Mouse (Mus musculus) neural tube, embryonic 13.5 days (tissue): ENCODE data around the gene Upp2. TPM values are rescaled to one million over a fixed set of nuclear protein-coding genes. Genes with fewer than 3 reads are reported as not detected.
A peak's percentile ranks its signal among the peaks of the same experiment; 100 is the strongest.

ENCODE experiments used
- ATAC-seq: fragments of 200-750 bp; cut with Nextera tagmentation; 2 replicates; pipeline ENCODE4 v1.8.0; 2017; ENCODE audit warnings: low read depth, mild to moderate bottlenecking, moderate TSS enrichment, moderate library complexity
- H3K27ac ChIP-seq: fragments of 300-500 bp; sonication (generic); replicated peaks from 2 replicates; pipeline ENCODE4 v1.5.1; 2015; ENCODE audit warnings: moderate library complexity, mild to moderate bottlenecking, inconsistent platforms
- H3K27me3 ChIP-seq: fragments of 300-500 bp; sonication (generic); 2 replicates; pipeline ENCODE4 v1.6.1; 2015; ENCODE audit warnings: mild to moderate bottlenecking, inconsistent platforms
- H3K36me3 ChIP-seq: fragments of 300-500 bp; sonication (generic); 2 replicates; pipeline ENCODE4 v1.6.1; 2015; ENCODE audit warnings: mild to moderate bottlenecking, inconsistent platforms
- H3K4me1 ChIP-seq: fragments of 300-500 bp; sonication (generic); replicated peaks from 2 replicates; pipeline ENCODE4 v1.6.1; 2015; ENCODE audit warnings: inconsistent platforms
- H3K4me2 ChIP-seq: fragments of 300-500 bp; sonication (generic); 2 replicates; pipeline ENCODE4 v1.6.1; 2015; ENCODE audit warnings: inconsistent platforms, mild to moderate bottlenecking, moderate library complexity
- H3K4me3 ChIP-seq: fragments of 300-500 bp; sonication (generic); 2 replicates; pipeline ENCODE4 v1.5.1; 2015; ENCODE audit warnings: mild to moderate bottlenecking, inconsistent platforms
- H3K9ac ChIP-seq: fragments of 300-500 bp; sonication (generic); 2 replicates; pipeline ENCODE4 v1.6.1; 2015; ENCODE audit warnings: moderate library complexity, mild to moderate bottlenecking, inconsistent platforms
- H3K9me3 ChIP-seq: fragments of 300-500 bp; sonication (generic); 2 replicates; pipeline ENCODE4 v1.6.1; 2016; ENCODE audit warnings: inconsistent platforms
- WGBS: fragments of 180-500 bp; shearing (Covaris S2); methylation state at CpG from one replicate; pipeline ENCODE4 v1.1.7; 2015; 5-methylcytosine and 5-hydroxymethylcytosine counted together
- polyA plus RNA-seq: library from polyadenylated mRNA; unstranded; fragments of >200 nt; fragmentation: Nextera tagmentation; extraction: Ambion mirVana; gene quantifications from 2 replicates; pipeline ENCODE4 v1.2.1, GENCODE M21; 2015

Upp2 gene
- polyA plus RNA-seq, 1 experiment from 2014 or later, result 10.5 TPM

DNA sequence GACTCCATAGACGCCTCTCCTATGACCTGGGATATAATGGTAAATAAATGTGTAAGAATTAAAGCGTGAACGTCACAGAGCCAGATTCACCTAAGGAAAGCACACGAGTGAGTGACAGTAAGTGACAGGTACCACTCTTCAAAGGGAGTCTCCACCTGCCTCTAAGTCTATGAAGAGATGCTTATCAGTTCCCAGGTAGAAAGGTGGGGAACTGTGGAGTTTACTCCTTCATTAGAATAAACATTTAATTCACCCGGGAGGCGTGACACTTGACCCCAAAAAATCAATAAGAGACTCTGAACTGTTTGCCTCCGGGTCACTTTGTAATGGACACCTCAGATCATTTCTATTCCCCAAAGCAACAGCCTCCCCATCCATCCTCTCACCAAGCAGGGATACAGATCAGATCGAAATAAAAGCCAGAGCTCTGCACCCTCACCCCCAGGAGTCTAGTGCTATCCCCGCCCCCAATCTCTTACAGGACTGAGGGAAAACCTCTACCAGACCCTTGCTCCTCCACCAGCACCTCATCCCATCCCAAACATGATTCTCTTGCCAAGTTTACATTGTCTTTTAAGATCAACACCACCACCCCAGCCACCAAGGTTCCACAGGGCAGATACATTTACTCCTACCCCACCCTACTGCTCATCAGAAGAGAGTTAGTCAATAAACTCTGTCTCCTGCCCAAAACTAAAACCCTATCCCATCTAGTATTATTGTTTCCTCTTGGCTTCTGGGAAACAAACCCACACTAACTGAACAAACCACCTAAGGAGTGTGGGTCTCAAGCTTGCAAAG lies 9.9 kb upstream of the Upp2 start:
- no peak overlapping the region for H3K27ac ChIP-seq
- no peaks in the 10 kb centered on the region for H3K36me3 ChIP-seq
- no peak overlapping the region for H3K4me3 ChIP-seq
- no peak overlapping the region for H3K4me2 ChIP-seq
- no peaks in the 10 kb centered on the region for H3K27me3 ChIP-seq
- H3K9me3 ChIP-seq, result no peaks in the 10 kb centered on the region
- peaks cover 36% of the 10 kb centered on the region for H3K4me1 ChIP-seq
- H3K9ac ChIP-seq, result no peak overlapping the region
- no peak for ATAC-seq
- 83% methylated on average over 9 of the region's 9 CpGs for WGBS

DNA sequence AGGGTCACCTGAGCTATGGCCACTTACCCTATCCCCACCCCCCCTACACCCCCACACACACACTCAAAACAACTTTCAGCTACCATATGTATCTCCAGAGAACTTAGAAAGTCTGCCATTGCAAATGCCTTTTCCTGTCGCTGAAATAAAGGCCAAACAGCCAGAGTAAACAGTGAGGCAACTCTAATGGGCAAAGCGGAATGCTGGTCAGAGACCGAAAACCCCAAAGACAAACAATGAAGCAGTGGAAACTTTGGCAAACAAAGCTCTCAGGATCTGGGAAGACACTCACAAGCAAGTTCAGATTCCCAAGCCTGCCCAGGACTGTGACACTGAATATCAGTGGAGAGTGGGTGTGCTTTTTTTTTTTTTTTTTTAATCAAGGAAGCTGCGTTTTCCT lies 5.0 kb upstream of the Upp2 start:
- ATAC-seq, result no peak
- 67% methylated on average over 4 of the region's 4 CpGs for WGBS
- H3K36me3 ChIP-seq, result no peaks in the 10 kb centered on the region
- no peaks in the 10 kb centered on the region for H3K9me3 ChIP-seq
- H3K9ac ChIP-seq, result no peak overlapping the region
- H3K27ac ChIP-seq, result no peak overlapping the region
- H3K4me2 ChIP-seq, result no peak overlapping the region
- H3K4me3 ChIP-seq, result no peak overlapping the region
- H3K4me1 ChIP-seq, result peaks cover 45% of the 10 kb centered on the region
- H3K27me3 ChIP-seq, result no peaks in the 10 kb centered on the region

DNA sequence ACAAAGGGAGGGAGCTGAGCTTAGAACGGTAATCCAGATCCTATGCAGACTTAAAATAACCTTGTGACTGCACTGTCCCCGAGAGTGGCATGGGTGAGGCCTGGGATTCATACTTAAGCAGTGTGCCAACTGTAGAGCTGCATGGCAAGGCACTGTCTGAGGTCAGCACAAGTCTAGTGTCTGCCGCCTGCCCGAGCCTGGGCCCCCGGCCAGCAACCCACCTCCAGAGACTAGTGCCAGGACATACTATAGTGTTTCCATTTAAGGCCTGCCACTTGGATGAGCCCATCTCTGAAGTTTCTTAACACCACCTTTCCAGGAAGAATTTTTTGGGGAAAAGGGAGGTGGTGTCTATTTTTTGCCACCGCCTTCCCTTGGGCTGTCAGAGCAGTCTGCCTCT lies 1.8 kb upstream of the Upp2 start:
- H3K36me3 ChIP-seq, result no peaks in the 10 kb centered on the region
- peak overlapping the region; percentile 97 for H3K9ac ChIP-seq
- ATAC-seq, result no peak
- peak overlapping the region; percentile 90 for H3K4me3 ChIP-seq
- H3K27me3 ChIP-seq, result no peaks in the 10 kb centered on the region
- H3K4me1 ChIP-seq, result peaks cover 62% of the 10 kb centered on the region
- H3K9me3 ChIP-seq, result no peaks in the 10 kb centered on the region
- H3K27ac ChIP-seq, result no peak overlapping the region
- H3K4me2 ChIP-seq, result peak overlapping the region; percentile 77
- 50% methylated on average over 6 of the region's 6 CpGs for WGBS

DNA sequence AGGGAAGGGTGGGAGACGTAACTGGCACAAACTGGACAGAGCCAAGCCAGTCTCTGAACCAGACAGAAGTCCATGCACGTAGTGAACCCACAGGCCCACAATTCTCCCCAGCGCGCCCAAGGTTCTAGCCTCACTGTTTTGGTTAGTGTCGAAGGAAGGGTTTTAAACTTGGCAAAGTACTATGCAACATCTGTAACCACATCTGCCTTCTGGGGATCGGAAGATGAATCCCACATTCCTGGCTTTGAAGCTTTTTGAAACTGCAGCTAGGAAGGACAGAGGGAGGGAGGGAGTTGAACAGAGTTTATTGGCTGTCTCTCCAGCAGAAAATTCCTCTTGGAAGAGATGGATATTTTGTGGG lies 1.1 kb upstream of the Upp2 start:
- ATAC-seq, result no peak
- 0% methylated on average over 6 of the region's 6 CpGs for WGBS

DNA sequence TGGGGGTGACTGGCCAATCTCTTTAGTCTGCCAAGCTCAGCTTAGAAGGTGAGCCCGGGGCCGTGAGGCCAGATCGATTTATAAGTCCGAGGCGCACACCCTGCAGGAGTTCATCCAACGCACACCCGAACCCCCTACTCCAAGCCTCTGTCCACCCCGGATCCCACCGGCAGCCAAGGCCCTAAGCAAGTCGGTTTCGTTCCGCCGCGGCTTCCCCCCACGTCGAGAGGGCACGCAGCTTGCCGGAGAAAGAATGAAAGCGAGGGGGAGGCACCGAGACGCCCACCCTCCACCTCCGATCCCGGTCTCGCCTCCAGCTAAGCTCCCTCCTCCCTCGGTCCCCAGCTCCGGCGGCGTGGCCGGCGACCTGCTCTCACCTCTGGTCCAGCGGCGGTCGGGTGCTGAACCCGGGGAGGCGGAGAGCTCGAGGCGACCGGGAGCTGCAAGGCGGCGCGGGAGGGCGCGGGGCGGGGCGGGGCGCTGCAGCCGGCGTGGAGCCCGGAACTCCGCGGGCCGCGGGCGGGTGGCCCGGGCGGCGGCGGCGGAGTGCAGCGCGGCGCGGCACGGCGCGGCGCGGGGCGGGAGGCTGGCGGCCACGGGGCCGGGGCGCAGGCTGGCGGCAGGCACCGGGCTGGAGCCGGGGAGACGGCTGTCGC lies 560 bp upstream of the Upp2 start:
- peak; percentile 68 for ATAC-seq
- under 1% methylated on average over 70 of the region's 78 CpGs for WGBS

More for the DNA sequence above, 1.1 kb upstream of the Upp2 start:
- H3K9ac ChIP-seq, result peak overlapping the region; percentile 97
- peaks cover 62% of the 10 kb centered on the region for H3K4me1 ChIP-seq
- H3K27me3 ChIP-seq, result no peaks in the 10 kb centered on the region
- H3K36me3 ChIP-seq, result no peaks in the 10 kb centered on the region
- peak overlapping the region; percentile 90 for H3K4me3 ChIP-seq
- no peaks in the 10 kb centered on the region for H3K9me3 ChIP-seq
- H3K27ac ChIP-seq, result peak overlapping the region; percentile 99
- H3K4me2 ChIP-seq, result peak overlapping the region; percentile 77

DNA sequence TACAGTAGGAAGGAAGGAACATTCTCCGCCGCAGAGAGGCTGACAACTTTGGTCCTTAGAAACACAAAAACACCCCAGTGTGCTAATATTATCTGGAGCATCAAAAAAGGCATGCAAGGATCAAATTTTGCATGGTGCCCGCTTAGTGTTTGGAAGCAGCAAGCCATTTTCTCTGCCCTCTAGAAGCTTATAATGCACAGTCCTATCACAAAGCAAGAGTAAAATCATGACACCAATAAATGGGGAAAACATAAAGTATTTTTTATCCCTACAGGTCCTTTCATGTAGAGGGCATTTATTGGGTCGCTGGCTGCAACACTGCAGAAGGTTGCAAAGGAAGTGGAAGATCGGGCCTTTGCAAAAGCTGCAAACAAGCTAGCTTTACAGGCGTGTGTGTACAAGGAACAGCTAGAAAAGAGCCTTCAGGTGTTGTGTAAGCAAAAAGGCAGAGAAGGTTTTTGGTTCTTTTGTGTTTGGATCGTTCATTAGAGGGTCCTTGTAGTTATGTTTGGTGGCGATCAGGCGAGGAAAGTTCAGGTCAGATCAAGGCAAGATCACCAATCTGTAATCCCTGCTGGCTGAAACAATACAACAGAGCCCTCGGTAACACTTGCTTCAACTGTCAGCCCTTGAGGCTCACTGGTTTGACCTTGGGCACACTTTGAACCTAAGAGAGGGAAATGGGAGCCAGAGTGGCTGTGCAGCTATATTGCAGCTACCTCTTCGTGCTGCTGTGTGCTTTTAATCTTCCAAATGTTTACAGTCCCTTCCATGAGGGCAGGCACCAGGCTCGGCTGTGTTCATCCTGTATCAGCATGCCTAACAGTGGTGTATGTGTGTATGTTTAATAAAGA lies 995 bp downstream of the Upp2 start:
- no peaks in the 10 kb centered on the region for H3K9me3 ChIP-seq
- H3K4me2 ChIP-seq, result peak overlapping the region; percentile 77
- peak overlapping the region; percentile 97 for H3K9ac ChIP-seq
- 8% methylated on average over 12 of the region's 12 CpGs for WGBS
- peak overlapping the region; percentile 90 for H3K4me3 ChIP-seq
- no peaks in the 10 kb centered on the region for H3K36me3 ChIP-seq
- peaks cover 47% of the 10 kb centered on the region for H3K4me1 ChIP-seq
- H3K27ac ChIP-seq, result peak overlapping the region; percentile 99
- no peak for ATAC-seq
- no peaks in the 10 kb centered on the region for H3K27me3 ChIP-seq

More for the DNA sequence above, 560 bp upstream of the Upp2 start:
- Histone ChIP-seq H3K4me1 (peaks cover 62% of the 10 kb centered on the region), H3K4me3 (peak overlapping the region; percentile 90), H3K4me2 (peak overlapping the region; percentile 77), H3K9ac (peak overlapping the region; percentile 97), H3K9me3 (no peaks in the 10 kb centered on the region), H3K36me3 (no peaks in the 10 kb centered on the region), H3K27ac (peak overlapping the region; percentile 99), H3K27me3 (no peaks in the 10 kb centered on the region)

DNA sequence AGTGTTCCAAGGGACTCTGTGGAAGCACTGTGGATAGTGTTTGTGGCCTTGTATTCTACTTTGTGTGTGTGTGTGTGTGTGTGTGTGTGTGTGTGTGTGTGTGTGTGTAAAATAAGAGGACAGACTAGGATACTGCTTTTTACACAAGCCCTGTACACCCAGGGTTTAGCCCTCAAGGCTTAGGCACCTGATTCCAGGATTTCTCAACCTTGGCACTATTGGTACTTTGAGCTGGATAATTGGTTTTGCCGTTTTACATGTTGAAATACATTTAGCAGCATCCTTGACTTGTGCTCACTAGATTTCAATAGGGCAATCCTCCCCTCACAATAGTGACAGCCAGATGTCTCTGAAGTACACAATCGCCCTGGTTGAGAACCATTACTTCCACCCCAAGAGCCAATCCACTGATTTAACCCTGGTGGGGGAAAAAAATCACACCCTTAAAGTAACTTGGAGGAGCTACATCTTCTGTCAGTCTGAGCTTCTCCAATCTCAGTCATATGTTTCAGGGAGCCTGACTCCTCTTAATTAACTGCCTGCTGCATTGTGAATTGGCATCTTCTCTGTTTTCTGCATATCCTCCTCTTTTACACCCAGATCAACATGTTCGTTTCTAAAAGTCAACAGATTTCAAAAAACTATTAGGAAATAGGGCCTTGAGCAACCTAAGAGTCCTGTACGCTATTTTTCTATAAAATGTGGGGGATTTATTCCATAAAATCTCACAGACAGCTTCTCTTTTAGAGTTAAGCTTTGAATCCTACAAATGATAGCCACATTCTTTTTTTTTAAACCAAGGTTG lies 1.9 kb downstream of the Upp2 start:
- Histone ChIP-seq H3K4me1 (peaks cover 39% of the 10 kb centered on the region), H3K27me3 (no peaks in the 10 kb centered on the region), H3K36me3 (no peaks in the 10 kb centered on the region), H3K4me3 (peak overlapping the region; percentile 90), H3K9ac (peak overlapping the region; percentile 97), H3K4me2 (peak overlapping the region; percentile 77), H3K9me3 (no peaks in the 10 kb centered on the region), H3K27ac (peak overlapping the region; percentile 99)
- WGBS, result 62% methylated on average over 4 of the region's 4 CpGs
- no peak for ATAC-seq

DNA sequence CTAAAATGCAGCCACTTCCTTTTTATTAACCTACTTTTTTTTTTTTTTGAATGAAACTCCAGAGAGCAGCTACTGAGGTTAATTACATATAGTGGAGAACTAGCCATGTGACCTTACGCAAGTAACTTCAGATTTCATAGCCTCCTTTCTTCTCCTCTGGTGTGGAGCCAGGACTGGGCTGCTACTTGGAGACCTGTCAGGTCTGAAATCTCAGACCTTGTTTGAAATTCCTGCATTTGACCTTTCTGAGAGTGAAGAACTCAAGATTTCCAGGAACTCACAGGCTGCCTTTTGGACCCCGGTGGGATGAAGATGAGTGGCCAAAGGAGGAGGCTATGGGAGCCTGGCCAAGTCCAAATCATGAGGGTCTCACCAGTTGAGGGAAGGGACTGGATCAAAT lies 7.1 kb downstream of the Upp2 start:
- H3K9ac ChIP-seq, result no peak overlapping the region
- H3K36me3 ChIP-seq, result no peaks in the 10 kb centered on the region
- H3K4me3 ChIP-seq, result no peak overlapping the region
- no peak overlapping the region for H3K4me2 ChIP-seq
- no peaks in the 10 kb centered on the region for H3K9me3 ChIP-seq
- WGBS, result 89% methylated on average over 2 of the region's 2 CpGs
- H3K4me1 ChIP-seq, result peaks cover 2% of the 10 kb centered on the region
- no peak for ATAC-seq
- H3K27ac ChIP-seq, result no peak overlapping the region
- no peaks in the 10 kb centered on the region for H3K27me3 ChIP-seq

DNA sequence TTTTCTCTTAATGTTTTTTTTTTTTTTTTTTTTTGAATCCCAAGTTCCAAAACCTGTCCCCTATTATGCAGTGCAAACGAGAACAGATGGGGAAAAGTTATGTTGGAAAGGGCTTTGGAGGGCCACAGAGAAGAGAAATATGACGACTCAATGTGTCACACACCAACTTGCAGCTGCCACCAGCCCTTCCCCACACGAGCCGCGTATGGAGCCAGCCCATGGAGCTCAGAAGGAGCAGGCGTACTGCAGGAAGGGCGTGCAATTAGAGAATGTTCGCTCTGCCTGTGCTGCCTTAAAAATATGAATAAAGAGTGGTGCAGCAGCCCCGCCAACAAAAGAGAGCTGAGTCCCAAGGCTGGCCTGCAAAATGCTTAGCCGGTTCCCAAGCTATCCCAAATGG lies 19.2 kb downstream of the Upp2 start:
- WGBS, result 68% methylated on average over 10 of the region's 10 CpGs
- no peaks in the 10 kb centered on the region for H3K27me3 ChIP-seq
- H3K4me1 ChIP-seq, result no peaks in the 10 kb centered on the region
- H3K4me3 ChIP-seq, result no peak overlapping the region
- H3K36me3 ChIP-seq, result no peaks in the 10 kb centered on the region
- H3K9me3 ChIP-seq, result no peaks in the 10 kb centered on the region
- ATAC-seq, result no peak
- H3K27ac ChIP-seq, result no peak overlapping the region
- H3K4me2 ChIP-seq, result no peak overlapping the region
- H3K9ac ChIP-seq, result no peak overlapping the region

DNA sequence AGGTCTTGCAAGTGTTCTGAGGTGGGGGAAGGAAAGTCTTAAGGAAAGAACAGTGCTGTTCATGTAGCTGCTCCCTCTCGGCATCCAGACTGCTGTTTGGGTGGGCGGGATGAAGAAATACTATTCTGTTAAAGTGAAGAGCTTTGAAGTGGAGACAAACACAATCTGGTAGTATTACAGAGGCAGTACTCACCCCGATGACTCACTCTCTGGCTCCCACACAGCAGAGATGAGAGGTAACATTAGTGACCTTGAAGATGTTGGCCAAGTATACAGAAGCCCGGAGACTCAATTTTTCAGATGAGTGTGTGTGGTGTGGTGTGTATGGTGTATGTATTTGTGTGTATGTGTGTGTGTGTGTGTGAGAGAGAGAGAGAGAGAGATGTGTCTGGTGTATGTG lies 22.5 kb downstream of the Upp2 start:
- no peak overlapping the region for H3K27ac ChIP-seq
- H3K9me3 ChIP-seq, result no peaks in the 10 kb centered on the region
- no peaks in the 10 kb centered on the region for H3K27me3 ChIP-seq
- no peak overlapping the region for H3K9ac ChIP-seq
- 77% methylated on average over 4 of the region's 4 CpGs for WGBS
- no peak for ATAC-seq
- H3K36me3 ChIP-seq, result no peaks in the 10 kb centered on the region
- H3K4me1 ChIP-seq, result no peaks in the 10 kb centered on the region
- H3K4me3 ChIP-seq, result no peak overlapping the region
- H3K4me2 ChIP-seq, result no peak overlapping the region

DNA sequence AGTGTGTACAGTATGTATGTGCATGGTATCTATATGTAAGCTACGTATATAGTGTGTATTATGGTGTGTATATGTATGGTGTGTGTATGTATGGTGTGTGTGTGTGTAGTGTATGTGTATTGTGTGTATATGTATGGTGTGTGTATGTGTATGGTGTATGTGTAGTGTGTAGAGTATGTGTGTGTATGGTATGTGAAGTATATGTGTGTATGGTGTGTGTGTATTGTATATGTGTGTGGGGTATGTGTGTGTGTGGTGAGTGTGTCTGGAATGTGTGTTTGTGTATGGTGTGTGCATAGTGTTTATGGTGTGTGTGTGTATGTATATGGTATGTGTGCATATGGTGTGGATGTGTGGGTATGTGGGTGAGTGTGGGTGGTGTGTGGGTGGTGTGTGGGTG lies 23.0 kb downstream of the Upp2 start:
- Histone ChIP-seq H3K27ac (no peak overlapping the region), H3K4me1 (no peaks in the 10 kb centered on the region), H3K9ac (no peak overlapping the region), H3K36me3 (no peaks in the 10 kb centered on the region), H3K4me3 (no peak overlapping the region), H3K27me3 (no peaks in the 10 kb centered on the region), H3K4me2 (no peak overlapping the region), H3K9me3 (no peaks in the 10 kb centered on the region)
- WGBS, result 100% methylated on average over 1 of the region's 1 CpGs
- ATAC-seq, result no peak
